Mouse (Mus musculus): Measurements from ENCODE around the gene Saxo1. TPM values are rescaled to one million over a fixed set of nuclear protein-coding genes. Genes with fewer than 3 reads are reported as not detected.

The Saxo1 gene
- polyA plus RNA-seq, 1 experiment from 2014 or later, result not detected

GRCm38 (mm10) chr4:86396672-86397288, 161.3 kb downstream of the Saxo1 start:
- ATAC-seq, result no peak
- Histone ChIP-seq H3K4me2 (ENCODE audit: low read length) (no peak overlapping the region), H3K9me3 (replicated peaks; ENCODE audit: control insufficient read depth, low read length, poor library complexity, severe bottlenecking) (no peaks in the 10 kb centered on the region), H3K4me1 (ENCODE audit: control insufficient read depth, insufficient read depth, low read length) (no peaks in the 10 kb centered on the region), H3K36me3 (ENCODE audit: control insufficient read depth, insufficient read depth, low read length) (no peaks in the 10 kb centered on the region), H3K27me3 (ENCODE audit: control insufficient read depth, insufficient read depth, low read depth, low read length) (no peaks in the 10 kb centered on the region), H3K4me3 (ENCODE audit: low read depth, low read length) (no peak overlapping the region), H3K27ac (ENCODE audit: low read length) (no peak overlapping the region), H3K9ac (ENCODE audit: low read depth, low read length) (no peak overlapping the region)
- 80% methylated on average over 7 of the region's 7 CpGs for WGBS

DNA sequence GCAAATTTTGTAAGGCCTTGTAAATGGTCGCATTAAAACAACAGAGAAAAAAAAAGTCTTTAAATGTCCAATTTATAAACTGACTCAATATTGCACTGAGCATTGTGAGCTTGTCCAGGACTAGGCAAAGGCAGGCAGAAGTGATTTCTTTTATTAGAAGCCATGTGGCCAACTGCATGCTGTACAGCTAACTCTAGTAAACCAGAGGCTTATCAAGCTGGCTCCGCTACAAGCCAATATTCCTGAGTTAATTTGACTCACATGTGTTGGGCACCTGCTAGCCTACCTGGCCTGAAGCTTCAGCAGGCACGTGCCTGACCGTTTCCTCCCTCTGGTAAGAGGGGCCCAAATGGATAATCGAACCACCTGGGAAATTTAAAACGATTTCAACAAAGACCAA, 162.5 kb downstream of the Saxo1 start:
- WGBS, result 78% methylated on average over 6 of the region's 6 CpGs

More for the DNA sequence above, 162.5 kb downstream of the Saxo1 start:
- H3K4me1 ChIP-seq (ENCODE audit: control insufficient read depth, insufficient read depth, low read length), result no peaks in the 10 kb centered on the region
- H3K27ac ChIP-seq (ENCODE audit: low read length), result no peak overlapping the region
- H3K9me3 ChIP-seq (replicated peaks; ENCODE audit: control insufficient read depth, low read length, poor library complexity, severe bottlenecking), result no peaks in the 10 kb centered on the region
- no peak overlapping the region for H3K9ac ChIP-seq (ENCODE audit: low read depth, low read length)
- H3K4me3 ChIP-seq (ENCODE audit: low read depth, low read length), result no peak overlapping the region
- H3K27me3 ChIP-seq (ENCODE audit: control insufficient read depth, insufficient read depth, low read depth, low read length), result no peaks in the 10 kb centered on the region
- ATAC-seq, result no peak
- H3K36me3 ChIP-seq (ENCODE audit: control insufficient read depth, insufficient read depth, low read length), result no peaks in the 10 kb centered on the region
- H3K4me2 ChIP-seq (ENCODE audit: low read length), result no peak overlapping the region

Other genes starting within 250 kb of the Saxo1 start
- 156 and 169 TPM in 2 replicates for gene Rraga, start 17.3 kb upstream of the Saxo1 start, polyA plus RNA-seq (2015; fragmentation: Nextera tagmentation; extraction: Ambion mirVana)
- gene Haus6, start 53.7 kb upstream of the Saxo1 start, polyA plus RNA-seq (2015; fragmentation: Nextera tagmentation; extraction: Ambion mirVana), result 4.0 and 5.6 TPM in 2 replicates
- 38.2 and 40.2 TPM in 2 replicates for gene Plin2, start 111.7 kb upstream of the Saxo1 start, polyA plus RNA-seq (2015; fragmentation: Nextera tagmentation; extraction: Ambion mirVana)
- 2.1 and 3.9 TPM in 2 replicates for gene Dennd4c, start 190.2 kb upstream of the Saxo1 start, polyA plus RNA-seq (2015; fragmentation: Nextera tagmentation; extraction: Ambion mirVana)